ENCODE assay signal across 22 mouse cellular contexts in genomic region chr7:66245646-66246045, GRCm38 (mm10).
"Had no signal": no experiment of that assay in that cellular context is flagged by ENCODE, and none has a peak within 500 bp of the region (broad histone marks: within the 10 kb centered on the region; RNA-seq: fewer than 3 reads in every experiment).

No protein-coding gene starts in this region.

- H3K27me3 ChIP-seq: limb, embryonic 13.5 days; liver, embryonic 15.5 days; midbrain, embryonic 12.5 days; midbrain, embryonic 15.5 days; neural tube, embryonic 13.5 days had no signal

- H3K4me2 ChIP-seq: limb, embryonic 13.5 days; liver, embryonic 15.5 days; midbrain, embryonic 12.5 days; midbrain, embryonic 15.5 days; neural tube, embryonic 13.5 days had no signal

- H3K9ac ChIP-seq: limb, embryonic 13.5 days; liver, embryonic 15.5 days; midbrain, embryonic 12.5 days; midbrain, embryonic 15.5 days; neural tube, embryonic 13.5 days had no signal

- H3K9me3 ChIP-seq: limb, embryonic 10.5 days; limb, embryonic 13.5 days; liver, embryonic 15.5 days; midbrain, embryonic 12.5 days; midbrain, embryonic 15.5 days; neural tube, embryonic 13.5 days had no signal

- H3K27ac ChIP-seq: kidney, postnatal 0 days; limb, embryonic 10.5 days; limb, embryonic 13.5 days; liver, embryonic 15.5 days; midbrain, embryonic 12.5 days; midbrain, embryonic 15.5 days; stomach, postnatal 0 days had no signal

- ATAC-seq: intestine, postnatal 0 days; midbrain, embryonic 15.5 days had no signal

- H3K36me3 ChIP-seq: limb, embryonic 10.5 days; limb, embryonic 13.5 days; liver, embryonic 15.5 days; midbrain, embryonic 12.5 days; midbrain, embryonic 15.5 days; neural tube, embryonic 13.5 days had no signal

- H3K4me3 ChIP-seq: layer of hippocampus, adult 2 months; limb, embryonic 10.5 days; limb, embryonic 13.5 days; liver, embryonic 15.5 days; midbrain, embryonic 12.5 days; midbrain, embryonic 15.5 days; myocyte; neural tube, embryonic 13.5 days had no signal

- DNase-seq: kidney, adult 2 months; kidney, postnatal 25 days; layer of hippocampus, adult 9-11 months; lung, adult 2 months; lung, postnatal 14 days; lung, postnatal 4 days; right cerebral cortex, adult 18-20 months; right cerebral cortex, postnatal 14 days; right cerebral cortex, postnatal 4 days; thymus, adult 2 months; thymus, postnatal 14 days had no signal
